In genomic region chr4:13462173-13462572, GRCm38 (mm10) we compare ENCODE assay signal across 26 mouse cellular contexts.
DNase-seq lines count a peak whose midpoint lies in the region; ATAC-seq and TF ChIP-seq lines count a peak whose summit lies in the region.
"Had no signal": no experiment of that assay in that cellular context is flagged by ENCODE, and none has a peak within 500 bp of the region (broad histone marks: within the 10 kb centered on the region; RNA-seq: fewer than 3 reads in every experiment).

No protein-coding gene starts in this region.

- H3K9ac ChIP-seq in midbrain, embryonic 13.5 days (replicated peaks): no peak overlapping the region
- H3K9ac ChIP-seq in midbrain, embryonic 14.5 days (replicated peaks; ENCODE audit: low read length): no peak overlapping the region
- no peak overlapping the region for H3K9ac ChIP-seq in ES-E14 (ENCODE audit: insufficient read depth, low read depth, low read length, poor library complexity, severe bottlenecking)
- H3K9ac ChIP-seq: forebrain, embryonic 13.5 days; hindbrain, embryonic 14.5 days had no signal

- WGBS in midbrain, embryonic 13.5 days: 39% methylated on average over 7 of the region's 7 CpGs
- WGBS in midbrain, embryonic 14.5 days: 42% methylated on average over 7 of the region's 7 CpGs
- WGBS in embryonic facial prominence, embryonic 10.5 days: 32% methylated on average over 7 of the region's 7 CpGs

- no peak for ATAC-seq in midbrain, embryonic 13.5 days
- ATAC-seq in midbrain, embryonic 14.5 days (ENCODE audit: low FRiP score, low TSS enrichment): no peak
- ATAC-seq: forebrain, embryonic 13.5 days; forebrain, embryonic 16.5 days had no signal

- H3K4me2 ChIP-seq in midbrain, embryonic 13.5 days (replicated peaks): no peak overlapping the region
- no peak overlapping the region for H3K4me2 ChIP-seq in midbrain, embryonic 14.5 days (ENCODE audit: low read length)
- H3K4me2 ChIP-seq: forebrain, embryonic 13.5 days; heart, embryonic 11.5 days; hindbrain, embryonic 14.5 days had no signal

- H3K4me1 ChIP-seq in midbrain, embryonic 13.5 days (replicated peaks): peaks cover 24% of the 10 kb centered on the region
- peaks cover 12% of the 10 kb centered on the region; the same call in 1 of the 2 replicates for H3K4me1 ChIP-seq in midbrain, embryonic 14.5 days (ENCODE audit: control insufficient read depth, insufficient read depth, low read length)
- no peaks in the 10 kb centered on the region for H3K4me1 ChIP-seq in ES-E14 (ENCODE audit: control insufficient read depth in 2 of 2, insufficient read depth in 2 of 2, low read length in 2 of 2, poor library complexity in 1 of 2)
- peaks cover 35% of the 10 kb centered on the region for H3K4me1 ChIP-seq in embryonic facial prominence, embryonic 10.5 days

- in situ Hi-C loops in ES-E14 (cut with MboI; ENCODE audit: low sequenced_read_pairs in 2 of 2, unreplicated experiment in 2 of 2): no loop called here

- peak; percentile 18 for DNase-seq in embryo, embryonic 9.5 days (ENCODE audit: extremely low spot score)
- no peak for DNase-seq in embryo, embryonic 11 days
- DNase-seq in midbrain, embryonic 14.5 days: no peak
- peak; percentile 8 for DNase-seq in ES-E14 (ENCODE audit: low read depth, low spot score)
- peak; percentile 25 for DNase-seq in embryonic facial prominence, embryonic 10.5 days (ENCODE audit: low spot score)
- no peak for DNase-seq in urinary bladder, postnatal 4 days (ENCODE audit: low spot score in 2 of 2)
- DNase-seq in heart, adult 8-10 months (ENCODE audit: low spot score): no peak
- DNase-seq: adrenal gland, adult 2 months; adrenal gland, postnatal 14 days; B cell, adult 2 months; cerebellum, adult 11 months; cerebellum, adult 2 months; cerebellum, adult 9-11 months; cerebellum, postnatal 25 days; gastrocnemius, postnatal 10 days; gastrocnemius, postnatal 36 days; heart, adult 2 months; kidney, adult 11 months had no signal

- H3K4me3 ChIP-seq in midbrain, embryonic 13.5 days (replicated peaks): no peak overlapping the region
- no peak overlapping the region for H3K4me3 ChIP-seq in midbrain, embryonic 14.5 days (replicated peaks; ENCODE audit: low read depth, low read length)
- no peak overlapping the region for H3K4me3 ChIP-seq in ES-E14 (ENCODE audit: insufficient read depth in 1 of 2, low read depth in 1 of 2, low read length in 2 of 2, poor library complexity in 1 of 2, severe bottlenecking in 1 of 2)
- no peak overlapping the region for H3K4me3 ChIP-seq in embryonic facial prominence, embryonic 10.5 days
- H3K4me3 ChIP-seq: forebrain, embryonic 10.5 days; forebrain, embryonic 13.5 days; heart, adult 2 months; hindbrain, embryonic 10.5 days had no signal

- no peaks in the 10 kb centered on the region for H3K27me3 ChIP-seq in midbrain, embryonic 13.5 days
- no peaks in the 10 kb centered on the region for H3K27me3 ChIP-seq in midbrain, embryonic 14.5 days (ENCODE audit: control insufficient read depth, insufficient read depth, low read length)
- H3K27me3 ChIP-seq in embryonic facial prominence, embryonic 10.5 days (replicated peaks; ENCODE audit: low read depth, poor library complexity, severe bottlenecking): no peaks in the 10 kb centered on the region
- H3K27me3 ChIP-seq: CH12.LX; forebrain, embryonic 13.5 days had no signal

- H3K27ac ChIP-seq in midbrain, embryonic 13.5 days: peak overlapping the region; percentile 2
- no peak overlapping the region for H3K27ac ChIP-seq in midbrain, embryonic 14.5 days (replicated peaks; ENCODE audit: low read depth, low read length)
- H3K27ac ChIP-seq in ES-E14 (ENCODE audit: insufficient read depth, low read depth, low read length, poor library complexity, severe bottlenecking): no peak overlapping the region
- H3K27ac ChIP-seq in embryonic facial prominence, embryonic 10.5 days (replicated peaks): peak overlapping the region; percentile 1; the same call in 1 of the 2 replicates
- H3K27ac ChIP-seq: forebrain, embryonic 10.5 days; forebrain, embryonic 13.5 days; heart, adult 2 months had no signal

- H3K36me3 ChIP-seq in midbrain, embryonic 13.5 days: no peaks in the 10 kb centered on the region
- no peaks in the 10 kb centered on the region for H3K36me3 ChIP-seq in midbrain, embryonic 14.5 days (ENCODE audit: control insufficient read depth, insufficient read depth, low read length)
- no peaks in the 10 kb centered on the region for H3K36me3 ChIP-seq in ES-E14 (ENCODE audit: control insufficient read depth, insufficient read depth, low read length, poor library complexity, severe bottlenecking)
- no peaks in the 10 kb centered on the region for H3K36me3 ChIP-seq in embryonic facial prominence, embryonic 10.5 days (replicated peaks)
- H3K36me3 ChIP-seq: forebrain, embryonic 10.5 days; hindbrain, embryonic 10.5 days had no signal

- no peaks in the 10 kb centered on the region for H3K9me3 ChIP-seq in midbrain, embryonic 13.5 days
- no peaks in the 10 kb centered on the region for H3K9me3 ChIP-seq in midbrain, embryonic 14.5 days (ENCODE audit: control insufficient read depth, low read length)
- H3K9me3 ChIP-seq in ES-E14 (ENCODE audit: control insufficient read depth, insufficient read depth, low read depth, low read length): no peaks in the 10 kb centered on the region
- no peaks in the 10 kb centered on the region for H3K9me3 ChIP-seq in embryonic facial prominence, embryonic 10.5 days
- H3K9me3 ChIP-seq: forebrain, embryonic 10.5 days; forebrain, embryonic 13.5 days; hindbrain, embryonic 10.5 days had no signal

TF ChIP-seq in ES-E14, 5 proteins besides CTCF, POLR2A, EP300 and RAD21:
- TF ChIP-seq HCFC1 (IDR thresholded peaks at IDR 0.05; ENCODE audit: borderline replicate concordance, insufficient read depth, low read length) (no peak), ZC3H11A (IDR thresholded peaks at IDR 0.05; ENCODE audit: borderline replicate concordance, low read depth, low read length) (no peak), ZNF384 (IDR thresholded peaks at IDR 0.05; ENCODE audit: low read depth, low read length) (no peak), CHD2 (IDR thresholded peaks at IDR 0.05; ENCODE audit: low read depth, low read length) (no peak), MAFK (IDR thresholded peaks at IDR 0.05; ENCODE audit: insufficient read depth, low read depth, low read length) (no peak)

Comparison
In these comparisons a context has a peak if more than half of its experiments do, and no peak if none do; other contexts are left out.
1. DNase-seq: peak in embryo, embryonic 9.5 days (single experiment), ES-E14 (single experiment) and embryonic facial prominence, embryonic 10.5 days (single experiment); none in embryo, embryonic 11 days (single experiment), midbrain, embryonic 14.5 days (single experiment), urinary bladder, postnatal 4 days (0 of 2) and heart, adult 8-10 months (single experiment).
2. H3K27ac ChIP-seq: peak in midbrain, embryonic 13.5 days (single experiment) and embryonic facial prominence, embryonic 10.5 days (single experiment); none in midbrain, embryonic 14.5 days (single experiment) and ES-E14 (single experiment).